Mouse (Mus musculus) layer of hippocampus, postnatal 14 days (tissue): Measurements from ENCODE around the gene Il18rap. TPM values are rescaled to one million over a fixed set of nuclear protein-coding genes. Genes with fewer than 3 reads are reported as not detected.
"Not testable (repeated sequence)": the region's sequence is repeated elsewhere in the genome, so short reads cannot be mapped to it uniquely, and the experiment has no call there.

Source experiments
- DNase-seq, 2 experiments: peaks; one replicate each; pipeline ENCODE4 v3.0.0; 2021 to 2022; ENCODE audit warnings: low spot score in 2 of 2, mixed read lengths in 1 of 2
- total RNA-seq, 2 experiments: library from RNA; stranded (reverse); gene quantifications; 2 replicates each; pipeline ENCODE4 v1.2.3; 2021

Gene Il18rap
- total RNA-seq, 2 experiments from 2014 or later: 0.07 to 0.09 TPM

- no peak for DNase-seq
These were observed 22.4 kb downstream of the Il18rap start for GRCm38 (mm10) chr1:40537577-40537976.

GRCm38 (mm10) chr1:40544650-40545049 is 29.5 kb downstream of the Il18rap start:
- DNase-seq: peak; percentile 31 to 82

- no peak for DNase-seq
These were observed 31.5 kb downstream of the Il18rap start for GRCm38 (mm10) chr1:40546645-40547044.

- no peak for DNase-seq
These were observed 32.0 kb downstream of the Il18rap start for GRCm38 (mm10) chr1:40547064-40547572.

- DNase-seq: no peak
These were observed 32.6 kb downstream of the Il18rap start for GRCm38 (mm10) chr1:40547762-40548161.

- DNase-seq: no peak
These were observed 54.2 kb downstream of the Il18rap start for GRCm38 (mm10) chr1:40569374-40569773.

GRCm38 (mm10) chr1:40579784-40580183 is 64.6 kb downstream of the Il18rap start, which contains the start of gene Slc9a4:
Gene Slc9a4, plus strand, starts transcription at chr1:40580081.
- peak; percentile 36 to 60 for DNase-seq

- DNase-seq: no peak
These were observed 65.1 kb downstream of the Il18rap start for GRCm38 (mm10) chr1:40580269-40580668.

GRCm38 (mm10) chr1:40586776-40587175 is 71.6 kb downstream of the Il18rap start:
- DNase-seq: no peak

- DNase-seq: no peak
These were observed 75.8 kb downstream of the Il18rap start for GRCm38 (mm10) chr1:40590931-40591330.

GRCm38 (mm10) chr1:40597822-40598221 is 82.7 kb downstream of the Il18rap start:
- DNase-seq: no peak

- not testable (repeated sequence) for DNase-seq
These were observed 84.5 kb downstream of the Il18rap start for GRCm38 (mm10) chr1:40599661-40600060.

GRCm38 (mm10) chr1:40600394-40601327 is 85.5 kb downstream of the Il18rap start:
- peak; percentile 40 to 74 for DNase-seq

Other genes starting within 250 kb of the Il18rap start
- gene Il1rl2, start 190.8 kb upstream of the Il18rap start, total RNA-seq: under 1 TPM; 0.55 to 0.99 TPM
- gene Il1rl1, start 85.8 kb upstream of the Il18rap start, total RNA-seq: under 1 TPM; 0.17 to 0.48 TPM
- gene Il18r1, start 49.8 kb upstream of the Il18rap start, total RNA-seq: not detected
- 10 to 100 TPM; 15.8 to 18.1 TPM for gene Slc9a4, start 64.7 kb downstream of the Il18rap start, total RNA-seq
- gene Slc9a2, start 165.2 kb downstream of the Il18rap start, total RNA-seq: 10 to 100 TPM; 20.0 to 22.1 TPM